Mouse (Mus musculus) intestine, postnatal 0 days (tissue): ENCODE measurements at regions not wholly inside any gene's neighbourhood (a gene's known extent, or its start where the extent isn't known, plus 50 kb on each side); places are given as distances from the start of the nearest gene placed in this dataset.
A peak's percentile ranks its signal among the peaks of the same experiment; 100 is the strongest.

Experiments used
- ATAC-seq: fragments of 200-750 bp; cut with Nextera tagmentation; 2 replicates; pipeline ENCODE4 v1.8.0; 2017; ENCODE audit warnings: mild to moderate bottlenecking, moderate TSS enrichment, moderate library complexity
- H3K27ac ChIP-seq: fragments of 300-500 bp; sonication (generic); 2 replicates; pipeline ENCODE4 v1.5.1; 2014; ENCODE audit warnings: mild to moderate bottlenecking, low read depth, low read length, moderate library complexity
- H3K27me3 ChIP-seq: fragments of 300-500 bp; sonication (generic); replicated peaks from 2 replicates; pipeline ENCODE4 v1.6.1; 2014; ENCODE audit warnings: low read length, mixed read lengths; ENCODE audit not compliant: control insufficient read depth, insufficient read depth
- H3K36me3 ChIP-seq: fragments of 300-500 bp; sonication (generic); 2 replicates; pipeline ENCODE4 v1.6.1; 2014; ENCODE audit warnings: mild to moderate bottlenecking, moderate library complexity; ENCODE audit not compliant: control insufficient read depth, insufficient read depth
- H3K4me1 ChIP-seq: fragments of 300-500 bp; sonication (generic); replicated peaks from 2 replicates; pipeline ENCODE4 v1.6.1; 2014; ENCODE audit warnings: antibody characterized with exemption, low read length, mixed read lengths; ENCODE audit not compliant: control insufficient read depth, insufficient read depth
- H3K4me2 ChIP-seq: fragments of 300-500 bp; sonication (generic); replicated peaks from 2 replicates; pipeline ENCODE4 v1.6.1; 2014; ENCODE audit warnings: low read depth, mild to moderate bottlenecking, moderate library complexity
- H3K4me3 ChIP-seq: fragments of 300-500 bp; sonication (generic); 2 replicates; pipeline ENCODE4 v1.5.1; 2014; ENCODE audit warnings: low read depth, low read length
- H3K9ac ChIP-seq: fragments of 300-500 bp; sonication (generic); 2 replicates; pipeline ENCODE4 v1.6.1; 2014; ENCODE audit warnings: mild to moderate bottlenecking, low read depth, low read length
- H3K9me3 ChIP-seq: fragments of 300-500 bp; sonication (generic); 2 replicates; pipeline ENCODE4 v1.6.1; 2016; ENCODE audit warnings: mixed run types; ENCODE audit not compliant: control insufficient read depth
- CTCF ChIP-seq: sonication (generic); IDR thresholded peaks from 2 replicates; pipeline ENCODE4 v1.5.1; 2016; ENCODE audit warnings: low read depth, mild to moderate bottlenecking, control low read depth, antibody characterized with exemption, moderate library complexity
- WGBS: fragments of 180-500 bp; shearing (Covaris S2); extraction: QIAGEN DNeasy Blood & Tissue Kit; methylation state at CpG from one replicate; pipeline ENCODE4 v1.1.7; 2014; 5-methylcytosine and 5-hydroxymethylcytosine counted together

- Histone ChIP-seq H3K4me3 (no peak overlapping the region), H3K9ac (no peak overlapping the region), H3K4me1 (no peaks in the 10 kb centered on the region), H3K9me3 (no peaks in the 10 kb centered on the region), H3K36me3 (no peaks in the 10 kb centered on the region), H3K27me3 (no peaks in the 10 kb centered on the region), H3K27ac (no peak overlapping the region), H3K4me2 (no peak overlapping the region)
- no peak for ATAC-seq
- no peak for TF ChIP-seq CTCF
- WGBS = 68% methylated on average over 6 of the region's 6 CpGs
These were observed 283.7 kb downstream of the Pten start for GRCm38 (mm10) chr19:33040991-33041390.

- no peaks in the 10 kb centered on the region for H3K36me3 ChIP-seq
- 77% methylated on average over 2 of the region's 2 CpGs for WGBS
These were observed 285.5 kb downstream of the Pten start for GRCm38 (mm10) chr19:33042760-33043159.

DNA sequence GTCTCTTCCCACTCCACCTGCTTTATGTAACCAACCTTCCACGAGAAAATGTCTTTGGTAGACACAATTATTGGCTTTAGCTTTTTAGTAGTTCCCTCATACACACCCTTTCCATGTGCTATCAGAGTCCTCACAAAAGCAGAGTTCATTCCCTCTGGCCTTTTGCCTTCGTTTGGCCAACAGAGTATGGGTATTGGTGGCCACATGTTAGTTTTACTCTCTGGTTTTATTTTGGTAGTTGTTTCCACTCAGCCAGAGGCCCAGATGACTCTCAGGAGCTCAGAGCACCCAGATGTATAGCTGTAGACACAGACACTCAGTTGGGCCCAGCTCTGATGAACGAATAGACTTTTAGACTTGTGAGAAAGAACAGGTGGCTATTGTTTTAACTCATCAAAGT lies 286.4 kb downstream of the Pten start:
- H3K9ac ChIP-seq = no peak overlapping the region
- no peaks in the 10 kb centered on the region for H3K9me3 ChIP-seq
- no peak for TF ChIP-seq CTCF
- H3K27ac ChIP-seq = no peak overlapping the region
- no peak for ATAC-seq
- no peaks in the 10 kb centered on the region for H3K27me3 ChIP-seq
- H3K4me3 ChIP-seq = no peak overlapping the region
- 77% methylated on average over 3 of the region's 3 CpGs for WGBS
- no peak overlapping the region for H3K4me2 ChIP-seq
- no peaks in the 10 kb centered on the region for H3K4me1 ChIP-seq
- H3K36me3 ChIP-seq = no peaks in the 10 kb centered on the region

More at GRCm38 (mm10) chr19:33042760-33043159, 285.5 kb downstream of the Pten start:
- no peaks in the 10 kb centered on the region for H3K9me3 ChIP-seq
- H3K27me3 ChIP-seq = no peaks in the 10 kb centered on the region
- no peaks in the 10 kb centered on the region for H3K4me1 ChIP-seq
- no peak for ATAC-seq
- no peak overlapping the region for H3K4me2 ChIP-seq
- no peak overlapping the region for H3K9ac ChIP-seq
- H3K27ac ChIP-seq = no peak overlapping the region
- no peak for TF ChIP-seq CTCF
- H3K4me3 ChIP-seq = no peak overlapping the region

GRCm38 (mm10) chr19:33048754-33049442 lies 291.6 kb downstream of the Pten start:
- Histone ChIP-seq H3K9ac (no peak overlapping the region), H3K4me3 (no peak overlapping the region), H3K9me3 (no peaks in the 10 kb centered on the region), H3K36me3 (no peaks in the 10 kb centered on the region), H3K4me1 (no peaks in the 10 kb centered on the region), H3K27me3 (no peaks in the 10 kb centered on the region), H3K4me2 (no peak overlapping the region), H3K27ac (no peak overlapping the region)
- 81% methylated on average over 9 of the region's 9 CpGs for WGBS
- no peak for TF ChIP-seq CTCF
- ATAC-seq = no peak

- Histone ChIP-seq H3K4me3 (no peak overlapping the region), H3K4me1 (no peaks in the 10 kb centered on the region), H3K9me3 (no peaks in the 10 kb centered on the region), H3K27me3 (no peaks in the 10 kb centered on the region), H3K4me2 (no peak overlapping the region), H3K36me3 (no peaks in the 10 kb centered on the region), H3K9ac (no peak overlapping the region), H3K27ac (no peak overlapping the region)
- ATAC-seq = no peak
- 74% methylated on average over 4 of the region's 4 CpGs for WGBS
- TF ChIP-seq CTCF = no peak
These were observed 296.0 kb downstream of the Pten start for GRCm38 (mm10) chr19:33053199-33053867.

- WGBS = 38% methylated on average over 10 of the region's 10 CpGs
- H3K4me3 ChIP-seq = no peak overlapping the region
- no peaks in the 10 kb centered on the region for H3K36me3 ChIP-seq
- H3K9ac ChIP-seq = no peak overlapping the region
- H3K27me3 ChIP-seq = no peaks in the 10 kb centered on the region
- H3K9me3 ChIP-seq = no peaks in the 10 kb centered on the region
- H3K27ac ChIP-seq = no peak overlapping the region
- no peaks in the 10 kb centered on the region for H3K4me1 ChIP-seq
- peak overlapping the region; percentile 37 for H3K4me2 ChIP-seq
- no peak; the same call in 1 of the 2 replicates for ATAC-seq
- TF ChIP-seq CTCF = no peak
These were observed 299.1 kb downstream of the Pten start for GRCm38 (mm10) chr19:33056372-33056791.
